Mouse (Mus musculus) gastrocnemius, adult 18-20 months (tissue): ENCODE measurements around the gene Mzt1. TPM values are rescaled to one million over a fixed set of nuclear protein-coding genes. Genes with fewer than 3 reads are reported as not detected.
"Not testable (repeated sequence)": the region's sequence is repeated elsewhere in the genome, so short reads cannot be mapped to it uniquely, and the experiment has no call there.

Source experiments
- DNase-seq: peaks from one replicate; pipeline ENCODE4 v3.0.0; 2021; ENCODE audit warnings: low spot score
- long read RNA-seq, 2 experiments: library from polyadenylated mRNA; stranded (forward); transcript quantifications; one replicate each; pipeline ENCODE4 v2.0.0; 2021
- total RNA-seq, 2 experiments: library from RNA; stranded (reverse); gene quantifications; 2 replicates each; pipeline ENCODE4 v1.2.3; 2021

Gene Mzt1
- 10 to 100 TPM; 33.8 to 35.5 TPM for total RNA-seq
- long read RNA-seq, experiment 1, transcript Mzt1-201 (3 exons, 2,240 nt) = major isoform, 88 of 93 reads
- long read RNA-seq, experiment 1, partial matches to known transcripts = 3 of 93 reads
- long read RNA-seq, experiment 1, other reads (novel, unspliced or antisense) = 1 of 93 reads
- long read RNA-seq, experiment 2, transcript Mzt1-201 (3 exons, 2,240 nt) = major isoform, 62 of 63 reads
- long read RNA-seq, experiment 2, partial matches to known transcripts = 0 of 63 reads
- long read RNA-seq, experiment 2, other reads (novel, unspliced or antisense) = 1 of 63 reads

- DNase-seq = peak; percentile 89
These were observed at the start of gene Mzt1, which contains the start of gene Bora for GRCm38 (mm10) chr14:99046031-99046781. Gene Mzt1 (minus strand): TSS chr14:99046134. Gene Bora (plus strand): TSS chr14:99046222.

DNA sequence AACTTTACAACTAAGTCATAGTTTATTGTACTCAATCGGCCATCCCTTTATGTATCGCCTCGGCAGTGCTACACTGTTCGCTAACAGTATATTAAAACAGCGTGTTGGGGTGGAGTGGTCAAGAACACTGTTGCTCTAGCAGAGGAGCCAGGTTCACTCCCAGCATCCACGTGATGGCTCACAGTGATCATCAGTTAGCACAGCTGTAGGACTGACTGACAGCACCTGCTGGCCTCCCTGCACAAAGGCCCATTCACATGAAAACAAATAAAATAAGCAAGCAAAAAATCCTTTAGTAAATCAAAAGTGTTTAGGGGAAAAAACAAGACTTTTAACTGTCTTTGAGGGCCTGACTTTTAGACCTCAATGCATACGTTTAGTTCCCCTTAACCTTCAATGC lies 43.0 kb upstream of the Mzt1 start:
- no peak for DNase-seq

GRCm38 (mm10) chr14:99071146-99071545 lies 25.2 kb upstream of the Mzt1 start:
- no peak for DNase-seq

- no peak for DNase-seq
These were observed 17.2 kb upstream of the Mzt1 start for GRCm38 (mm10) chr14:99063091-99063490.

DNA sequence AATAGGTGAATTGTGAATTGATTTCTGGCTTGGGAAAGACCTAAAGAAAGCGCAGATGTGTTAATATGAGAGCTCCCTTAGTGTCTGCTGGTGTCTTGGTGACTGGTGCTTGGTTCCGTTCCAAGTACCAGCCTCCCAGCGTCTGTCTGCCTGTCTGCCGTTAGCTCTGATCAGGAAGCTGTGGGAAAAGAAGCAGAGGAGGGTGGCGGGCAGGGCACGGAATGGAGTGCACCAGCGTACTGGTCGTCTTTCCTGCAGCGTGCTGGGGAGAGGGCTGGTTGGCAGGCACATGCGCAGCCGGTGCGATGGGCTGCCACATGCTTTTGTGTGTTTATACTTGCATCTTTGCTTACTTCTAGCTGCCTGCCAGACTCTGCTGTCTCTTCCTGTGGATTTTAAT lies 14.7 kb upstream of the Mzt1 start:
- no peak for DNase-seq

- no peak for DNase-seq
These were observed 13.1 kb upstream of the Mzt1 start for GRCm38 (mm10) chr14:99058959-99059586.

GRCm38 (mm10) chr14:99046782-99047181 lies 848 bp upstream of the Mzt1 start:
- peak; percentile 4 for DNase-seq

- no peak for DNase-seq
These were observed 430 bp downstream of the Mzt1 start for GRCm38 (mm10) chr14:99045378-99046030.

DNA sequence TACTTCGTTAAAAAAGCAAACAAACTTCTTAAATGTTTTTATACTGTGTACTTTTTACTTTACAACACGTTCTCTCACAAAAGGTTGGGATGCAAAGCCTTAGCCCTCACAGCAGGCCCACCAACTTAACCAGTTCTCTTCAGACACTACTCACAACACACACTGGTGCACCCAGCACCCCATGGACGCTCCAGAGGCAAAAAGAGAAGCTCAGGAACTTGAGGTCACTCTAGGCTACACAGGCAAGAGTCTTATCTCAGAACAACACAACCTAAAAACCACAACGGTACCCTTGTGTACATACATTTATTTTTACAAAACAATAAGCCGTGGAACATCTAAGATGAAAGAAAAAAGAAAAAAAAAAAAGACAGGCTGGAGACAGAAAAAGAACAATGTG lies 1.2 kb downstream of the Mzt1 start:
- DNase-seq = no peak

- no peak for DNase-seq
These were observed 1.8 kb downstream of the Mzt1 start for GRCm38 (mm10) chr14:99044096-99044495.

GRCm38 (mm10) chr14:99043499-99043898 lies 2.4 kb downstream of the Mzt1 start:
- DNase-seq = no peak

DNA sequence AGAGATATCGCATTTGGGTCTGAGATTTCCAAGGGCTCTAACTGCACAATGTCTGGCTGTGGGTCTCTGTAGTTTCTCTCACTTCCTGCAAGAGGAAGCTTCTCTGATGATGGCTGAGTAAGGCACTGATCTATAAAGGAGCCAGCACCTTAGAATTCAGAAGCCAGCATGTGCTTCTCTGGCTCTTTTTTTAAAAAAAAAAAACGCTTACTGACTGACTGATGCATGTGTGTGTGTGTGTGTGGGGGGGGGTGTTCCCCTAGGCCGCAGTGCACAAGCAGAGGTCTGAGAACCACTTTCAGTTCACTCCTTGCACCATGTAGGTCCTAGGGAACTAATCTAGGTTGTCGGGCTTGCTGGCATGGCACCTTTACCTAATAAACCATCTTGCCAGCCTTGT lies 4.5 kb downstream of the Mzt1 start:
- DNase-seq = no peak

DNA sequence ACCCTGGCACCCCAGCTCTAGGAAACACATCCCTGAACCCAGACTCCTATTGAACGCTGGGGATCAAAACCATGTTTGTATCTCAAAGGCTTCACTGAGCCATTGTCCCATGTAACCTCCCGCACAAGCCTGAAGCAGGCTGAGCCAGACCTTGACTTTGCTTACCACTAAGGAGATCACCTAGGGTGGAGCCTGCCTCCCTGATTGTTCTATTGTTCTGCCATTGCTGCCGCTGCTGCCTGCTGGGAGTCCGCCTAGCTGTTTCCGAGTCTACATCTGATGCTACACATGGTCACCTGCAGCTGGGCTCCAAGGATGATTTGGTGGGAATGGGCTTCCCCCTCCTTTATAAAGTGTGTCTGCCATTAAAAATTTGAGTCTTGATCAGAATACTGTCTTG lies 6.6 kb downstream of the Mzt1 start:
- DNase-seq = not testable (repeated sequence)

DNA sequence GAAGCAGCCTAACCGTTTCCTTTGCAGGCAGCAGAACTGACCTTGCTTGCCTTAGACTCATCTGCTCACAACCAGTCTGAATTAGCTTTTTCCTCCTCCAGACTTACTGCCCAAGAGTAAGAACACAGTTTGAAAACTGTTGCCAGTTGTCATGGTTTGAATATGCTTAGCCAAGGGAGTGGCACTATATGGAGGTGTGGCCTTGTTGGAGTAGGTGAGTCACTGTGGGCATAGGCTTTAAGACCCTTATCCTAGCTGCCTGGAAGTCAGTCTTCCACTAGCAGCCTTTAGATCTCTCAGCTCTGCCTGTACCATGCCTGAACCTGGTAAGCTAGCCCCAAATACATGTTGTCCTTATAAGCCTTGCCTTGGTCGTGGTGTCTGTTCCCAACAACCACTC lies 8.2 kb downstream of the Mzt1 start:
- no peak for DNase-seq

DNA sequence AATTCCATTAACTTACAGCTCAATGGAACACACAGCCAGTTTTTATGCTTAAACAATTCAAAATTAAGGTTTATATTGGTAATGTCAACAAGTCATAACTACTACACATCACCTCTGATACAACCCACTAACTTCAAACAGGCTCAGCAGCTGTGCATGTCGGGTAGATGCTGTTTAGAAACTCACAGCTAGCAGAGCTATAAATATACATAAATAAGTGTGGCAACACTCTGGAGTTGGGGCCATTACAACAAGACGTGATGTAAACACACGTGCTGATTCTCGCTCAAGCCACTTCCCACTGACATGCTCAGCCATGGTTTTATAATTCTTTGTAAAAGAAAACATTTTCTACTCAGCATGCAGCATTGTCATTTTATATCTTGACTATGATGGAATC lies 9.9 kb downstream of the Mzt1 start:
- DNase-seq = no peak

- DNase-seq = not testable (repeated sequence)
These were observed 11.1 kb downstream of the Mzt1 start for GRCm38 (mm10) chr14:99034851-99035250.

DNA sequence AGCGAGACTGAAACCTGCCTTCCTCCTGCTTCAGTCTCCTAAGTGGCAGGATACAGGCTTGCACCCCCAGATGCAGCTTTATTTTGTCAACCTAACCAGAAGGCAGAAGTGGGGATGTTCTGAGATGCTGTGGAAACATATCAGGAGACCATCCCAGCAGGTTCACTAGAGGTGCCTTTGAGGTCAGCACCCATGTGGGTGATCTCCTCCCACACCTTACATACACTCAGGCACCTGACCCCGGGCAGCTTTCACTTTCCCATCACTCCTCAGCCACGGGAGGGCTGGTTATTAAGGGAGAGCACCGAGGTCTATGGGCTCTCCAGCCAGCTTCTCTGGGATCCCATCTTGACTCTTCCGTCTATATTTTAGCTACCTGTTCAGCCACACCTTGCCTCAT lies 13.3 kb downstream of the Mzt1 start:
- no peak for DNase-seq

DNA sequence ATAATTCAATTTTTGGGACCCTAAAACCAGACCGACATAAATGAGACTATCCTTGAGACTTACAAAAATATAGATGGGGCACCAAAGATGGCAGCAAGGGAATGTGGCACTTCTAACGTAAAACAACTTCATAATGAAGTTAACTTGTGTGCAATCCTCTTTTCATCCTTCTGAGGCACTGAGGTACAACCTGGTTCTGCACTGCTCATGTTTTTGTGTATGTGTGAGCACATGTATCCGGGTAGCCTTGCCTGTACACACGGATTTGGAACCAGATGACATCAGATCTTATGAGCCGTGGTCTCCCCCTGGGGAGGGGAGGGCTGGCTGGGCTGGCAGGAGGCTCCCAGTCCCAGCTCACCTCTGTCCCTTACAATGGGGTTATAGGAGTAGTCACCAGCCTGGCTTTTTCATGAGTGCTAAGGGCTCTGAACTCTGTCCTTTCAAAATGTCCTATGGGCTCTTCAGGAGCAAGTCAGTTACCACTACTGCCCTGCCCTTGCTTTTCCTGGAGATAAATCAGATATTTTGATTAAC lies 14.5 kb downstream of the Mzt1 start:
- no peak for DNase-seq

- no peak for DNase-seq
These were observed 15.9 kb downstream of the Mzt1 start for GRCm38 (mm10) chr14:99029987-99030386.

- DNase-seq = no peak
These were observed 23.4 kb downstream of the Mzt1 start for GRCm38 (mm10) chr14:99022346-99023086.
